Mouse (Mus musculus): Measurements from ENCODE around the gene Rps29. TPM values are rescaled to one million over a fixed set of nuclear protein-coding genes. Genes with fewer than 3 reads are reported as not detected.

Rps29 gene
- total and polyA plus RNA-seq, 3 experiments: 450 to 5,133 (median 1,410) TPM

GRCm38 (mm10) chr12:69192637-69193036, 33.7 kb upstream of the Rps29 start:
- Histone ChIP-seq H3K79me2 (ENCODE audit: control insufficient read depth, insufficient read depth, low read length, poor library complexity) (peaks cover 38% of the 10 kb centered on the region), H3K36me3 (ENCODE audit: control insufficient read depth in 1 of 2, insufficient read depth in 2 of 2, low read length in 2 of 2) (peaks cover 6 to 9% of the 10 kb centered on the region in 2 experiments), H3K4me3 (ENCODE audit: control insufficient read depth in 1 of 2, insufficient read depth in 1 of 2, low read depth in 2 of 2, low read length in 2 of 2) (no peak overlapping the region), H3K9me3 (replicated peaks; ENCODE audit: insufficient read depth, low read length) (no peaks in the 10 kb centered on the region), H3K27ac (ENCODE audit: control insufficient read depth, low read depth, low read length) (no peak overlapping the region), H3K9ac (ENCODE audit: control insufficient read depth, low read depth, low read length, poor library complexity, severe bottlenecking) (no peak overlapping the region), H3K27me3 (ENCODE audit: control insufficient read depth in 1 of 2, insufficient read depth in 2 of 2, low read length in 2 of 2) (no peaks in the 10 kb centered on the region), H3K4me1 (ENCODE audit: control insufficient read depth in 1 of 2, insufficient read depth in 2 of 2, low read length in 2 of 2) (peaks cover 2 to 5% of the 10 kb centered on the region in 2 experiments)
- DNase-seq (ENCODE audit: low read depth, low spot score): no peak
- TF ChIP-seq ELF1 (IDR thresholded peaks at IDR 0.05; ENCODE audit: low read depth, low read length) (no peak), CHD2 (IDR thresholded peaks at IDR 0.05; ENCODE audit: low read length) (no peak), MAZ (IDR thresholded peaks at IDR 0.05; ENCODE audit: low read depth, low read length) (no peak), CTCF (IDR thresholded peaks at IDR 0.05 in 2 of 3, conservative IDR thresholded peaks at IDR 0.05 in 1 of 3; ENCODE audit: control insufficient read depth in 1 of 3, insufficient read depth in 1 of 3, low read depth in 2 of 3, low read length in 3 of 3, poor library complexity in 1 of 3, severe bottlenecking in 1 of 3) (no peak), ZKSCAN1 (IDR thresholded peaks at IDR 0.05; ENCODE audit: low read depth, low read length) (no peak), RAD21 (IDR thresholded peaks at IDR 0.05; ENCODE audit: low read depth, low read length) (no peak), ETS1 (IDR thresholded peaks at IDR 0.05; ENCODE audit: low read depth, low read length) (no peak), ZMIZ1 (IDR thresholded peaks at IDR 0.05; ENCODE audit: low read depth, low read length) (no peak), POLR2A (IDR thresholded peaks at IDR 0.05; ENCODE audit: control insufficient read depth in 1 of 2, insufficient read depth in 1 of 2, low read depth in 1 of 2, low read length in 2 of 2, poor library complexity in 1 of 2) (no peak), SMC3 (IDR thresholded peaks at IDR 0.05; ENCODE audit: low read depth, low read length) (no peak), MYB (IDR thresholded peaks at IDR 0.05; ENCODE audit: low read depth, low read length) (no peak)

GRCm38 (mm10) chr12:69191396-69191795, 32.4 kb upstream of the Rps29 start:
- no peak overlapping the region for H3K4me3 ChIP-seq (ENCODE audit: control insufficient read depth in 1 of 2, insufficient read depth in 1 of 2, low read depth in 2 of 2, low read length in 2 of 2)
- no peak for TF ChIP-seq MAX (IDR thresholded peaks at IDR 0.05; ENCODE audit: low read length)
- TF ChIP-seq ETS1 (IDR thresholded peaks at IDR 0.05; ENCODE audit: low read depth, low read length): no peak
- no peak for TF ChIP-seq RAD21 (IDR thresholded peaks at IDR 0.05; ENCODE audit: low read depth, low read length)
- TF ChIP-seq RCOR1 (IDR thresholded peaks at IDR 0.05; ENCODE audit: low read depth, low read length): no peak
- TF ChIP-seq ZC3H11A (IDR thresholded peaks at IDR 0.05; ENCODE audit: low read depth, low read length): no peak
- no peak for TF ChIP-seq HCFC1 (IDR thresholded peaks at IDR 0.05; ENCODE audit: low read depth, low read length)
- no peak for TF ChIP-seq BHLHE40 (IDR thresholded peaks at IDR 0.05; ENCODE audit: borderline replicate concordance, low read depth, low read length)
- TF ChIP-seq UBTF (IDR thresholded peaks at IDR 0.05; ENCODE audit: borderline replicate concordance, insufficient read depth, low read depth, low read length): no peak
- TF ChIP-seq POLR2A (IDR thresholded peaks at IDR 0.05; ENCODE audit: control insufficient read depth in 1 of 2, insufficient read depth in 1 of 2, low read depth in 1 of 2, low read length in 2 of 2, poor library complexity in 1 of 2): no peak
- TF ChIP-seq CHD1 (IDR thresholded peaks at IDR 0.05; ENCODE audit: low read depth, low read length): no peak
- no peak for TF ChIP-seq MAFK (IDR thresholded peaks at IDR 0.05; ENCODE audit: borderline replicate concordance, low read depth, low read length)
- no peak for TF ChIP-seq MAZ (IDR thresholded peaks at IDR 0.05; ENCODE audit: low read depth, low read length)
- no peak for TF ChIP-seq USF1 (IDR thresholded peaks at IDR 0.05; ENCODE audit: low read depth, low read length)
- no peak for TF ChIP-seq POLR2AphosphoS5 (IDR thresholded peaks at IDR 0.05; ENCODE audit: borderline replicate concordance, low read depth, low read length)
- no peak for TF ChIP-seq KAT2A (conservative IDR thresholded peaks at IDR 0.05; ENCODE audit: low read depth, low read length)
- H3K27ac ChIP-seq (ENCODE audit: control insufficient read depth, low read depth, low read length): no peak overlapping the region
- DNase-seq (ENCODE audit: low read depth, low spot score): no peak
- peaks cover 35% of the 10 kb centered on the region for H3K79me2 ChIP-seq (ENCODE audit: control insufficient read depth, insufficient read depth, low read length, poor library complexity)
- no peak overlapping the region for H3K9ac ChIP-seq (ENCODE audit: control insufficient read depth, low read depth, low read length, poor library complexity, severe bottlenecking)
- H3K36me3 ChIP-seq (ENCODE audit: control insufficient read depth in 1 of 2, insufficient read depth in 2 of 2, low read length in 2 of 2): peaks cover 6 to 16% of the 10 kb centered on the region in 2 experiments
- no peaks in the 10 kb centered on the region for H3K9me3 ChIP-seq (replicated peaks; ENCODE audit: insufficient read depth, low read length)
- no peaks in the 10 kb centered on the region for H3K27me3 ChIP-seq (ENCODE audit: control insufficient read depth in 1 of 2, insufficient read depth in 2 of 2, low read length in 2 of 2)
- peaks cover 2 to 11% of the 10 kb centered on the region in 2 experiments for H3K4me1 ChIP-seq (ENCODE audit: control insufficient read depth in 1 of 2, insufficient read depth in 2 of 2, low read length in 2 of 2)

All from MEL (cell line).